Mouse (Mus musculus): ENCODE data around the gene Lclat1. TPM values are rescaled to one million over a fixed set of nuclear protein-coding genes. Genes with fewer than 3 reads are reported as not detected.

Gene Lclat1
- total RNA-seq, 2 experiments from 2014 or later, result 91.4 to 117 TPM

GRCm38 (mm10) chr17:73082506-73083196 is 25.1 kb upstream of the Lclat1 start:
- intact Hi-C loops (cut with DNase I), result no loop called here
- DNase-seq, result no peak

- intact Hi-C loops (cut with DNase I), result loop anchor here (5.0 kb wide), 2 partner anchors 170 to 230 kb away; partner anchors contain the start of gene Lbh
- DNase-seq, result no peak
Measured at GRCm38 (mm10) chr17:73087045-73087910, 20.5 kb upstream of the Lclat1 start.

- no peak for DNase-seq
- intact Hi-C loops (cut with DNase I), result no loop called here
Measured at GRCm38 (mm10) chr17:73091368-73091767, 16.4 kb upstream of the Lclat1 start.

GRCm38 (mm10) chr17:73092103-73093097 is 15.4 kb upstream of the Lclat1 start:
- intact Hi-C loops (cut with DNase I), result no loop called here
- DNase-seq, result no peak

GRCm38 (mm10) chr17:73095070-73095469 is 12.7 kb upstream of the Lclat1 start:
- intact Hi-C loops (cut with DNase I), result loop anchor here (5.0 kb wide), 1 partner anchor 202 kb away; no protein-coding TSS in a partner anchor
- DNase-seq, result no peak

- intact Hi-C loops (cut with DNase I), result loop anchor here (5.0 kb wide), 1 partner anchor 202 kb away; no protein-coding TSS in a partner anchor
- DNase-seq, result no peak
Measured at GRCm38 (mm10) chr17:73095585-73095984, 12.2 kb upstream of the Lclat1 start.

GRCm38 (mm10) chr17:73096484-73096883 is 11.3 kb upstream of the Lclat1 start:
- peak; percentile 35 to 62 for DNase-seq
- intact Hi-C loops (cut with DNase I), result loop anchor here (5.0 kb wide), 1 partner anchor 201 kb away; no protein-coding TSS in a partner anchor

- intact Hi-C loops (cut with DNase I), result loop anchor here (5.0 kb wide), 1 partner anchor 199 kb away; no protein-coding TSS in a partner anchor
- no peak for DNase-seq
Measured at GRCm38 (mm10) chr17:73098636-73099035, 9.1 kb upstream of the Lclat1 start.

GRCm38 (mm10) chr17:73100396-73100795 is 7.4 kb upstream of the Lclat1 start:
- intact Hi-C loops (cut with DNase I), result no loop called here
- DNase-seq, result no peak

GRCm38 (mm10) chr17:73102538-73102937 is 5.2 kb upstream of the Lclat1 start:
- intact Hi-C loops (cut with DNase I), result no loop called here
- DNase-seq, result no peak

- DNase-seq, result peak; percentile 19 to 21
- intact Hi-C loops (cut with DNase I), result loop anchor here (5.0 kb wide), 1 partner anchor 191 kb away; the partner anchor contains the start of gene Lbh
Measured at GRCm38 (mm10) chr17:73108170-73108887, 544 bp downstream of the Lclat1 start.

- DNase-seq, result no peak
- intact Hi-C loops (cut with DNase I), result loop anchor here (5.0 kb wide), 1 partner anchor 192 kb away; the partner anchor contains the start of gene Lbh
Measured at GRCm38 (mm10) chr17:73108888-73109259, 1.1 kb downstream of the Lclat1 start.

GRCm38 (mm10) chr17:73112128-73112527 is 4.3 kb downstream of the Lclat1 start:
- DNase-seq, result no peak
- intact Hi-C loops (cut with DNase I), result no loop called here

GRCm38 (mm10) chr17:73112601-73113000 is 4.8 kb downstream of the Lclat1 start:
- peak in 1 of 2 experiments; percentile 16 for DNase-seq
- intact Hi-C loops (cut with DNase I), result no loop called here

GRCm38 (mm10) chr17:73113230-73113629 is 5.4 kb downstream of the Lclat1 start:
- intact Hi-C loops (cut with DNase I), result no loop called here
- no peak for DNase-seq

GRCm38 (mm10) chr17:73118134-73118533 is 10.3 kb downstream of the Lclat1 start:
- DNase-seq, result no peak
- intact Hi-C loops (cut with DNase I), result no loop called here

GRCm38 (mm10) chr17:73118702-73119101 is 10.9 kb downstream of the Lclat1 start:
- DNase-seq, result no peak
- intact Hi-C loops (cut with DNase I), result no loop called here

GRCm38 (mm10) chr17:73119150-73119549 is 11.4 kb downstream of the Lclat1 start:
- DNase-seq, result no peak
- intact Hi-C loops (cut with DNase I), result no loop called here

GRCm38 (mm10) chr17:73120545-73120944 is 12.8 kb downstream of the Lclat1 start:
- intact Hi-C loops (cut with DNase I), result no loop called here
- no peak for DNase-seq
